Mouse (Mus musculus): Measurements from ENCODE around the gene Npepl1. TPM values are rescaled to one million over a fixed set of nuclear protein-coding genes. Genes with fewer than 3 reads are reported as not detected.
A peak's percentile ranks its signal among the peaks of the same experiment; 100 is the strongest.

The Npepl1 gene
- total RNA-seq, 2 experiments from 2014 or later, result 64.1 to 65.0 TPM

GRCm38 (mm10) chr2:174110783-174111549 lies 817 bp downstream of the Npepl1 start:
- peak; percentile 51 for DNase-seq

GRCm38 (mm10) chr2:174112931-174113330 lies 2.8 kb downstream of the Npepl1 start:
- DNase-seq, result no peak

- DNase-seq, result peak; percentile 56
Measured at GRCm38 (mm10) chr2:174114148-174114864, 4.2 kb downstream of the Npepl1 start.

- DNase-seq, result no peak
Measured at GRCm38 (mm10) chr2:174116929-174117328, 6.8 kb downstream of the Npepl1 start.

- DNase-seq, result no peak
Measured at GRCm38 (mm10) chr2:174118141-174118540, 8.0 kb downstream of the Npepl1 start.

GRCm38 (mm10) chr2:174119259-174119658 lies 9.1 kb downstream of the Npepl1 start:
- no peak for DNase-seq

- no peak for DNase-seq
Measured at GRCm38 (mm10) chr2:174120631-174121030, 10.5 kb downstream of the Npepl1 start.

GRCm38 (mm10) chr2:174121411-174121947 lies 11.3 kb downstream of the Npepl1 start:
- DNase-seq, result no peak

- DNase-seq, result no peak
Measured at GRCm38 (mm10) chr2:174122331-174122730, 12.2 kb downstream of the Npepl1 start.

GRCm38 (mm10) chr2:174123731-174124130 lies 13.6 kb downstream of the Npepl1 start:
- peak; percentile 5 for DNase-seq

- DNase-seq, result peak; percentile 69
Measured at GRCm38 (mm10) chr2:174126522-174127375, 16.6 kb downstream of the Npepl1 start.

GRCm38 (mm10) chr2:174127376-174127713 lies 17.2 kb downstream of the Npepl1 start:
- DNase-seq, result no peak

- DNase-seq, result no peak
Measured at GRCm38 (mm10) chr2:174128926-174129325, 18.8 kb downstream of the Npepl1 start.

GRCm38 (mm10) chr2:174130468-174131097 lies 20.4 kb downstream of the Npepl1 start:
- peak; percentile 39 for DNase-seq

- DNase-seq, result no peak
Measured at GRCm38 (mm10) chr2:174132413-174132969, 22.3 kb downstream of the Npepl1 start.

GRCm38 (mm10) chr2:174159035-174159434 lies 48.9 kb downstream of the Npepl1 start:
- no peak for DNase-seq

GRCm38 (mm10) chr2:174160461-174160860 lies 50.3 kb downstream of the Npepl1 start:
- DNase-seq, result no peak
